ENCODE assay signal across 28 mouse cellular contexts in the genomic region with DNA sequence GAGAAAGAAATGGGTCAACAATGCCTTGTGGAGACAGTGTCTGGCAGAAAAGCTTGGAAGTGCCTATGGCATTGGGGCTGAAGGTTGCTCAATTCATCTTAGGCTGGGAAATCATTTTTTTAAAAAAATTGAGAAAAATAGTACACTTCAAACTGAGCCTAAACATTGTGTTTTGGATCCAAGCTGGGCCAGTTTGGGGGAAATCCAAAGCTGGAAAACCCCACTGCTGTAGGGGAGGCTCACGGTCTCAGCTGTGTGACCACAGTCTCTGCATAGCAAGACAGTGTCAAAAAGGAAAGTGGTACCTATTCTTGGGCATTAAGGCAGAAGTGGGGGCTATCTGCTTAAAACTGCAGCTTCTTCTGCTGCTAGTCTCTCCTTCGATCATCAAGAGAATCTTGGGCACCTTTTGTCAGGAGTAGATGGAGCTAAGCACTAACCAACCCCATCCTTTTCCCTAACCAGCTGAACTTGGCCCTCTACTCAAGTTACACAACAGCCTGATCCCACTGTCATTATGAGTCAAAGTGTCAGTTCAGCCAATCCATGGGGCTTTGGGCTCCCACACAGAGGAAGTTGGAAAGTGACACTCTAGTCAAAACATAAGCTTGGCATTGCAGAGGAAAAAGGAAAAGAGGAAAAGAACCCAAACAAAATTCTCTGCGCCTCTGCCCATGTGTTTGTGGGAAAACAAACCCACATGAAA.
DNase-seq lines count a peak whose midpoint lies in the region; ATAC-seq lines count a peak whose summit lies in the region.
"Had no signal": no experiment of that assay in that cellular context is flagged by ENCODE, and none has a peak within 500 bp of the region (broad histone marks: within the 10 kb centered on the region; RNA-seq: fewer than 3 reads in every experiment).

No protein-coding gene starts in this region.

- H3K27me3 ChIP-seq in heart, embryonic 12.5 days (replicated peaks) = no peaks in the 10 kb centered on the region
- H3K27me3 ChIP-seq in forebrain, embryonic 10.5 days (ENCODE audit: poor library complexity, severe bottlenecking) = no peaks in the 10 kb centered on the region
- H3K27me3 ChIP-seq: forebrain, embryonic 12.5 days; heart, embryonic 13.5 days; limb, embryonic 13.5 days; stomach, embryonic 15.5 days had no signal

- WGBS in heart, embryonic 12.5 days = 71% methylated on average over 3 of the region's 3 CpGs
- WGBS in forebrain, embryonic 10.5 days = 93% methylated on average over 3 of the region's 3 CpGs

- peaks cover 9% of the 10 kb centered on the region; the same call in 1 of the 2 replicates for H3K9me3 ChIP-seq in heart, embryonic 12.5 days (replicated peaks)
- no peaks in the 10 kb centered on the region for H3K9me3 ChIP-seq in forebrain, embryonic 10.5 days
- H3K9me3 ChIP-seq: forebrain, embryonic 12.5 days; limb, embryonic 13.5 days; stomach, embryonic 15.5 days had no signal

- no peak for ATAC-seq in heart, embryonic 12.5 days (ENCODE audit: insufficient number of reproducible peaks, low FRiP score)
- ATAC-seq: forebrain, postnatal 0 days; hindbrain, postnatal 0 days; intestine, embryonic 16.5 days; Patski had no signal

- H3K4me1 ChIP-seq in heart, embryonic 12.5 days (replicated peaks) = 0 out of 2 replicates have a peak, but pooled peaks cover 4% of the 10 kb centered on the region
- peaks cover 7% of the 10 kb centered on the region for H3K4me1 ChIP-seq in forebrain, embryonic 10.5 days
- H3K4me1 ChIP-seq: limb, embryonic 13.5 days; stomach, embryonic 15.5 days had no signal

- no peak overlapping the region for H3K4me3 ChIP-seq in heart, embryonic 12.5 days
- no peak overlapping the region for H3K4me3 ChIP-seq in forebrain, embryonic 10.5 days
- H3K4me3 ChIP-seq: forebrain, embryonic 12.5 days; heart, embryonic 13.5 days; layer of hippocampus, adult 2 months; left cerebral cortex, adult 2 months; limb, embryonic 13.5 days; stomach, embryonic 15.5 days had no signal

- no peak overlapping the region for H3K9ac ChIP-seq in heart, embryonic 12.5 days
- H3K9ac ChIP-seq: forebrain, embryonic 12.5 days; forebrain, postnatal 0 days; heart, embryonic 13.5 days; limb, embryonic 13.5 days; stomach, embryonic 15.5 days had no signal

- peak; percentile 38 to 46 for DNase-seq in heart, adult 9 months (ENCODE audit: low spot score in 2 of 2)
- peak; percentile 76 for DNase-seq in A20 (ENCODE audit: low read depth, low spot score)
- DNase-seq in adipocyte (ENCODE audit: low spot score) = peak; percentile 76
- peak; percentile 62 for DNase-seq in lung, postnatal 10 days
- no peak for DNase-seq in layer of hippocampus, adult 11-12 months (ENCODE audit: low spot score)
- DNase-seq in forebrain, embryonic 10.5 days (ENCODE audit: extremely low spot score, low spot score) = no peak
- DNase-seq in kidney, postnatal 36 days = no peak
- DNase-seq: adrenal gland, postnatal 25 days; cerebellum, adult 18-20 months; cerebellum, postnatal 14 days; forebrain, postnatal 0 days; heart, postnatal 10 days; kidney, adult 8-10 months; kidney, postnatal 10 days; midbrain, embryonic 14.5 days; right cerebral cortex, postnatal 25 days had no signal

- H3K4me2 ChIP-seq in heart, embryonic 12.5 days = no peak overlapping the region
- H3K4me2 ChIP-seq: forebrain, embryonic 12.5 days; heart, embryonic 13.5 days; limb, embryonic 13.5 days; liver, embryonic 11.5 days; stomach, embryonic 15.5 days had no signal

- no peaks in the 10 kb centered on the region for H3K36me3 ChIP-seq in heart, embryonic 12.5 days
- H3K36me3 ChIP-seq in forebrain, embryonic 10.5 days (replicated peaks) = no peaks in the 10 kb centered on the region
- H3K36me3 ChIP-seq: forebrain, embryonic 12.5 days; G1E; heart, embryonic 13.5 days; limb, embryonic 13.5 days; stomach, embryonic 15.5 days had no signal

- no peak overlapping the region for H3K27ac ChIP-seq in heart, embryonic 12.5 days (ENCODE audit: poor library complexity, severe bottlenecking)
- H3K27ac ChIP-seq in forebrain, embryonic 10.5 days = no peak overlapping the region
- H3K27ac ChIP-seq: forebrain, embryonic 12.5 days; heart, embryonic 13.5 days; hindbrain, postnatal 0 days; layer of hippocampus, adult 2 months; left cerebral cortex, adult 2 months; limb, embryonic 13.5 days; stomach, embryonic 15.5 days had no signal

Comparison
In these comparisons a context has a peak if more than half of its experiments do, and no peak if none do; other contexts are left out.
1. DNase-seq: peak in heart, adult 9 months (2 of 2), A20 (single experiment), adipocyte (single experiment) and lung, postnatal 10 days (single experiment); none in layer of hippocampus, adult 11-12 months (single experiment), forebrain, embryonic 10.5 days (single experiment) and kidney, postnatal 36 days (0 of 2).